Mouse (Mus musculus) gastrocnemius, adult 18-20 months (tissue): Measurements from ENCODE around the gene Gp5. TPM values are rescaled to one million over a fixed set of nuclear protein-coding genes. Genes with fewer than 3 reads are reported as not detected.

Source experiments
- total RNA-seq, 2 experiments: library from RNA; stranded (reverse); gene quantifications; 2 replicates each; pipeline ENCODE4 v1.2.3; 2021

Gp5 gene
- total RNA-seq, 2 experiments from 2014 or later = not detected

Other genes starting within 250 kb of the Gp5 start
- gene Hes1, start 246.4 kb downstream of the Gp5 start, total RNA-seq = 10 to 100 TPM in 1 of 2 experiments, 1 to 10 TPM in 1; 7.6 to 13.0 TPM
- under 1 TPM in 1 of 2 experiments, not detected in 1; 0.05 TPM for gene Cpn2, start 43.3 kb downstream of the Gp5 start, total RNA-seq
- gene Lrrc15, start 27.5 kb downstream of the Gp5 start, total RNA-seq = under 1 TPM; 0.14 to 0.47 TPM
- gene Atp13a3, start 95.2 kb upstream of the Gp5 start, total RNA-seq = 10 to 100 TPM; 29.7 to 34.1 TPM
- gene Tmem44, start 240.1 kb upstream of the Gp5 start, total RNA-seq = 1 to 10 TPM; 1.3 to 1.9 TPM